Mouse (Mus musculus) CH12.LX (cell line): Measurements from ENCODE around the gene Foxred1. TPM values are rescaled to one million over a fixed set of nuclear protein-coding genes. Genes with fewer than 3 reads are reported as not detected.

Experiments
- DNase-seq: peaks from one replicate; pipeline ENCODE4 v3.0.0-alpha.2; 2013; ENCODE audit errors: extremely low read depth
- H3K27ac ChIP-seq: 2 replicates; pipeline ENCODE4 v1.5.1; 2012; ENCODE audit warnings: low read depth, mild to moderate bottlenecking, control low read depth, moderate library complexity; ENCODE audit not compliant: insufficient read depth
- H3K27me3 ChIP-seq: replicated peaks from 2 replicates; pipeline ENCODE3; 2012; ENCODE audit warnings: inconsistent platforms
- H3K36me3 ChIP-seq, 2 experiments: replicated peaks in 1 of 2; 2 replicates each; pipeline versions ENCODE3 to v1.6.1; 2012; ENCODE audit warnings: inconsistent platforms in 1 of 2, low read length in 1 of 2, mild to moderate bottlenecking in 1 of 2, mixed read lengths in 1 of 2, moderate library complexity in 1 of 2; ENCODE audit not compliant: control insufficient read depth in 1 of 2, insufficient read depth in 1 of 2
- H3K4me1 ChIP-seq, 2 experiments: 2 replicates each; pipeline ENCODE4 v1.6.1; 2012; ENCODE audit warnings: inconsistent platforms in 1 of 2, moderate library complexity in 1 of 2; ENCODE audit not compliant: insufficient read depth in 2 of 2, control insufficient read depth in 1 of 2
- H3K4me2 ChIP-seq: 2 replicates; pipeline ENCODE4 v1.6.1; 2012; ENCODE audit warnings: low read depth, mild to moderate bottlenecking, control low read depth; ENCODE audit not compliant: poor library complexity, insufficient read depth, severe bottlenecking
- H3K4me3 ChIP-seq, 3 experiments: fragments of 150-350 bp in 1 of 3; sonication (generic) in 1 of 3; replicated peaks in 1 of 3; 2 replicates each; pipeline versions ENCODE3 to v1.5.1; 2011 to 2012; ENCODE audit warnings: low read depth in 2 of 3, low read length in 2 of 3, mild to moderate bottlenecking in 2 of 3, moderate library complexity in 2 of 3, control low read depth in 1 of 3, improper control_type of control experiment in 1 of 3, inconsistent platforms in 1 of 3, mixed read lengths in 1 of 3; ENCODE audit not compliant: poor library complexity in 1 of 3
- H3K79me2 ChIP-seq: replicated peaks from 2 replicates; pipeline ENCODE4 v1.6.1; 2012; ENCODE audit warnings: mild to moderate bottlenecking, moderate library complexity; ENCODE audit not compliant: control insufficient read depth, poor library complexity, insufficient read depth, severe bottlenecking; ENCODE audit errors: extremely low read depth
- H3K9ac ChIP-seq: 2 replicates; pipeline ENCODE4 v1.6.1; 2012; ENCODE audit warnings: low read depth, mild to moderate bottlenecking, control low read depth, moderate library complexity; ENCODE audit not compliant: insufficient read depth
- H3K9me3 ChIP-seq: replicated peaks from 2 replicates; pipeline ENCODE3; 2012; ENCODE audit warnings: low read length, inconsistent platforms, mixed read lengths
- BHLHE40 ChIP-seq: IDR thresholded peaks from 2 replicates; pipeline ENCODE4 v1.6.1; 2011; ENCODE audit warnings: mild to moderate bottlenecking, low read depth, low read length, improper control_type of control experiment
- CHD1 ChIP-seq: IDR thresholded peaks from 2 replicates; pipeline ENCODE4 v1.6.1; 2012; ENCODE audit warnings: low read depth, low read length, improper control_type of control experiment, inconsistent platforms
- CHD2 ChIP-seq: IDR thresholded peaks from 2 replicates; pipeline ENCODE4 v1.6.1; 2011; ENCODE audit warnings: low read length, improper control_type of control experiment
- CTCF ChIP-seq, 2 experiments: IDR thresholded peaks in 1 of 2; conservative IDR thresholded peaks in 1 of 2; 2 replicates each; pipeline ENCODE4 v1.5.1; 2011 to 2012; ENCODE audit warnings: low read depth in 2 of 2, low read length in 2 of 2, improper control_type of control experiment in 1 of 2, inconsistent platforms in 1 of 2, mild to moderate bottlenecking in 1 of 2, moderate library complexity in 1 of 2
- ELF1 ChIP-seq: IDR thresholded peaks from 2 replicates; pipeline ENCODE4 v1.6.1; 2014; ENCODE audit warnings: low read depth, mild to moderate bottlenecking, inconsistent platforms, low read length, improper control_type of control experiment
- EP300 ChIP-seq: IDR thresholded peaks from 2 replicates; pipeline ENCODE4 v1.6.1; 2011; ENCODE audit warnings: low read length, improper control_type of control experiment
- GABPA ChIP-seq: IDR thresholded peaks from 2 replicates; pipeline ENCODE4 v1.6.1; 2012; ENCODE audit warnings: low read depth, low read length, improper control_type of control experiment, inconsistent platforms; ENCODE audit not compliant: insufficient replicate concordance
- HCFC1 ChIP-seq: IDR thresholded peaks from 2 replicates; pipeline ENCODE4 v1.6.1; 2012; ENCODE audit warnings: low read depth, mild to moderate bottlenecking, inconsistent platforms, low read length, improper control_type of control experiment
- IRF4 ChIP-seq: IDR thresholded peaks from 2 replicates; pipeline ENCODE4 v1.6.1; 2014; ENCODE audit warnings: low read depth, mild to moderate bottlenecking, inconsistent platforms, low read length, improper control_type of control experiment
- JUND ChIP-seq: conservative IDR thresholded peaks from 2 replicates; pipeline ENCODE4 v1.6.1; 2011; ENCODE audit warnings: low read depth, low read length, improper control_type of control experiment
- MAFK ChIP-seq: IDR thresholded peaks from 2 replicates; pipeline ENCODE4 v1.6.1; 2011; ENCODE audit warnings: low read length, improper control_type of control experiment; ENCODE audit not compliant: insufficient replicate concordance
- MAX ChIP-seq: IDR thresholded peaks from 2 replicates; pipeline ENCODE4 v1.6.1; 2011; ENCODE audit warnings: low read length, improper control_type of control experiment
- MAZ ChIP-seq: IDR thresholded peaks from 2 replicates; pipeline ENCODE4 v1.6.1; 2012; ENCODE audit warnings: low read depth, mild to moderate bottlenecking, inconsistent platforms, low read length, improper control_type of control experiment, moderate library complexity
- MXI1 ChIP-seq: IDR thresholded peaks from 2 replicates; pipeline ENCODE4 v1.6.1; 2011; ENCODE audit warnings: mild to moderate bottlenecking, low read depth, low read length, improper control_type of control experiment
- MYC ChIP-seq: IDR thresholded peaks from 2 replicates; pipeline ENCODE4 v1.6.1; 2011; ENCODE audit warnings: low read depth, mild to moderate bottlenecking, improper control_type of control experiment, low read length
- NELFE ChIP-seq: IDR thresholded peaks from 2 replicates; pipeline ENCODE4 v1.6.1; 2011; ENCODE audit warnings: low read depth, low read length, improper control_type of control experiment
- NRF1 ChIP-seq: IDR thresholded peaks from 2 replicates; pipeline ENCODE4 v1.6.1; 2014; ENCODE audit warnings: low read depth, mild to moderate bottlenecking, inconsistent platforms, low read length, improper control_type of control experiment, moderate library complexity
- POLR2A ChIP-seq: IDR thresholded peaks from 2 replicates; pipeline ENCODE4 v1.6.1; 2011; ENCODE audit warnings: low read depth, mild to moderate bottlenecking, improper control_type of control experiment, low read length
- POLR2AphosphoS2 ChIP-seq: IDR thresholded peaks from 2 replicates; pipeline ENCODE4 v1.6.1; 2011; ENCODE audit warnings: low read depth, low read length, improper control_type of control experiment
- SIN3A ChIP-seq: IDR thresholded peaks from 2 replicates; pipeline ENCODE4 v1.6.1; 2012; ENCODE audit warnings: low read length, improper control_type of control experiment, inconsistent platforms
- SMC3 ChIP-seq: IDR thresholded peaks from 2 replicates; pipeline ENCODE4 v1.6.1; 2011; ENCODE audit warnings: low read depth, low read length, improper control_type of control experiment
- TBP ChIP-seq: conservative IDR thresholded peaks from 2 replicates; pipeline ENCODE4 v1.6.1; 2011; ENCODE audit warnings: low read depth, low read length, improper control_type of control experiment
- TCF12 ChIP-seq: IDR thresholded peaks from 2 replicates; pipeline ENCODE4 v1.6.1; 2014; ENCODE audit warnings: low read depth, mild to moderate bottlenecking, inconsistent platforms, low read length, improper control_type of control experiment
- UBTF ChIP-seq: IDR thresholded peaks from 2 replicates; pipeline ENCODE4 v1.6.1; 2012; ENCODE audit warnings: low read depth, mild to moderate bottlenecking, inconsistent platforms, low read length, improper control_type of control experiment, moderate library complexity
- ZMIZ1 ChIP-seq: IDR thresholded peaks from 2 replicates; pipeline ENCODE4 v1.6.1; 2012; ENCODE audit warnings: low read depth, mild to moderate bottlenecking, inconsistent platforms, low read length, improper control_type of control experiment
- ZNF384 ChIP-seq: IDR thresholded peaks from 2 replicates; pipeline ENCODE4 v1.6.1; 2012; ENCODE audit warnings: low read depth, low read length, improper control_type of control experiment, inconsistent platforms
- dilution Hi-C: fragments of 300-500 bp; cut with MboI; formaldehyde crosslinking; loops from 2 replicates; pipeline ENCODE4 v1.14.3; 2020; ENCODE audit warnings: low sequenced_read_pairs; ENCODE audit not compliant: extremely low pct_unique_long_range_greater_than_20kb, extremely low pct_ligation_motif_present
- in situ Hi-C: fragments of 300-500 bp; cut with MboI; formaldehyde crosslinking; loops from 3 replicates; pipeline ENCODE4 v1.14.3; 2019; ENCODE audit warnings: low sequenced_read_pairs, low pct_ligation_motif_present, low pct_unique_long_range_greater_than_20kb, mixed read lengths
- polyA plus RNA-seq: library from polyadenylated mRNA; unstranded; fragments of >175 nt; gene quantifications from 2 replicates; pipeline ENCODE4 v1.2.1, GENCODE M21; 2012; ENCODE audit warnings: low read depth; ENCODE audit not compliant: insufficient read length
- total RNA-seq, 2 experiments: library from RNA; depleted of rRNA; stranded (reverse); fragments of 300-350 nt in 1 of 2; fragments of >200 nt in 1 of 2; gene quantifications; 2 replicates each; pipeline ENCODE4 v1.2.3; 2012 to 2014

Foxred1 gene
- total and polyA plus RNA-seq, 3 experiments: 31.1 to 69.1 (median 40.3) TPM

DNA sequence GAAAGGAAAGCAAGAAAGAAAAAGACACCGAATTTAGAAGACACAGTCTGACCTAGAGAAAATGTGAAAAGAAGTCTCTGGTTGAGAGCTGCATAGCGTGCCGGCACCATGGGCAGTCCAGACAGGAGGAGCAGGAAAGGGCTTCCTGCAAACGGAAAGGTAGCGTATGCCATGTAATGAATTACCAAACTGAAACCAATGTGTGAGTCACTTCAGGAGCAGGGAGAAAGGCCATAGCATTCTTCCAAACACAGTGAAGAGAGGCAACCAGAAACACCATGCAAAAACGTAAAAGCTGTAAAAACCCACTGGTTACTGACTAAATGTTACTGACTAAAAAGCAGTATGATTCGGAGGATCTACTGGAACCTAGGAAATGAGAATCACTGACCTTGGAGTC is 49.1 kb downstream of the Foxred1 start:
- no peak overlapping the region; the same call in 1 of the 2 replicates for H3K27ac ChIP-seq
- H3K27me3 ChIP-seq: no peaks in the 10 kb centered on the region
- no peak overlapping the region for H3K4me2 ChIP-seq
- H3K9ac ChIP-seq: no peak overlapping the region
- no peaks in the 10 kb centered on the region for H3K79me2 ChIP-seq
- peaks cover 10 to 28% of the 10 kb centered on the region in 2 experiments for H3K4me1 ChIP-seq
- dilution Hi-C loops: no loop called here
- H3K4me3 ChIP-seq: no peak overlapping the region
- DNase-seq: no peak
- H3K36me3 ChIP-seq: peaks cover 27 to 76% of the 10 kb centered on the region in 2 experiments
- TF ChIP-seq IRF4 (no peak), MXI1 (no peak), SMC3 (no peak), POLR2AphosphoS2 (no peak), MAFK (no peak), ZNF384 (no peak), TCF12 (no peak), GABPA (no peak), BHLHE40 (no peak), UBTF (no peak)
- H3K9me3 ChIP-seq: no peaks in the 10 kb centered on the region
- in situ Hi-C loops: no loop called here

GRCm38 (mm10) chr9:35160662-35161061 is 50.2 kb downstream of the Foxred1 start:
- no peak overlapping the region for H3K9ac ChIP-seq
- H3K4me3 ChIP-seq: no peak overlapping the region
- no peaks in the 10 kb centered on the region for H3K27me3 ChIP-seq
- no peaks in the 10 kb centered on the region for H3K79me2 ChIP-seq
- dilution Hi-C loops: no loop called here
- H3K4me2 ChIP-seq: no peak overlapping the region
- no peak for DNase-seq
- no peak for TF ChIP-seq MAZ
- no peak for TF ChIP-seq MAFK
- TF ChIP-seq TCF12: no peak
- TF ChIP-seq, all 38 proteins: peak for 0
- Histone ChIP-seq H3K36me3 (peaks cover 35 to 80% of the 10 kb centered on the region in 2 experiments), H3K9me3 (no peaks in the 10 kb centered on the region), H3K27ac (no peak overlapping the region), H3K4me1 (peaks cover 10 to 28% of the 10 kb centered on the region in 2 experiments)
- in situ Hi-C loops: no loop called here

DNA sequence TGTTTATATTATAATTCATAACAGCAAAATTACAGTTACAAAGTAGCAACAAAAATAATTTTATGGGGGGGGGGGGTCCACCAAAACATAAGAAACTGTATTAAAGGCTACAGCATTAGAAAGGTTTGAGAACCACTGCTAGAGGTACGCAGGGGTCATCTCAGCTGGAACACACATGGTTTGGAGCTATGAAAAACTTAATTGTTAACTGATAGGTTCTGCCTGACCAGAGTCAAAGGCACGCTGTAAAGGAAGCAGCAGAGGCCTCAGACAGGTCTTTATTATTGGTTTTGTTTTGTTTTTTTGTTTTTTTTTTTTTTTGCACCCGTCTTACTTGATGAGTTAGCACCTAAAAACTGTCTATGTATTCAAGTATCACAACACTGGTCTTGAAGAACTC is 52.4 kb downstream of the Foxred1 start:
- TF ChIP-seq EP300 (no peak), CTCF (conservative IDR thresholded peaks at IDR 0.05 in 1 of 2, IDR thresholded peaks at IDR 0.05 in 1 of 2; ENCODE audit: low read depth in 2 of 2, low read length in 2 of 2) (no peak), HCFC1 (no peak), SIN3A (no peak), NRF1 (no peak), ZMIZ1 (no peak), ELF1 (no peak), MXI1 (no peak), JUND (no peak), CHD2 (no peak), POLR2A (no peak), IRF4 (no peak), NELFE (no peak), POLR2AphosphoS2 (no peak), MAFK (no peak), MAX (no peak), MAZ (no peak), MYC (no peak), CHD1 (no peak), TBP (no peak)
- Histone ChIP-seq H3K36me3 (peaks cover 25 to 74% of the 10 kb centered on the region in 2 experiments), H3K4me3 (no peak overlapping the region), H3K79me2 (no peaks in the 10 kb centered on the region), H3K9ac (no peak overlapping the region), H3K4me2 (no peak overlapping the region), H3K9me3 (no peaks in the 10 kb centered on the region), H3K4me1 (peaks cover 6 to 18% of the 10 kb centered on the region in 2 experiments; a peak in 2 of 4 replicates), H3K27ac (no peak overlapping the region), H3K27me3 (no peaks in the 10 kb centered on the region)
- DNase-seq: no peak
- in situ Hi-C loops: no loop called here
- dilution Hi-C loops: no loop called here
